Mouse (Mus musculus) myocyte (in vitro differentiated cells): ENCODE results near the gene Atp13a3.

Experiments
- MAX ChIP-seq: IDR thresholded peaks from one replicate; pipeline ENCODE4 v1.6.1; 2011; ENCODE audit warnings: low read depth, mild to moderate bottlenecking, control low read depth
- MYOG ChIP-seq, 3 experiments: IDR thresholded peaks; one replicate each; pipeline ENCODE4 v1.6.1; 2011; ENCODE audit warnings: control low read depth in 2 of 3, low read depth in 2 of 3, mild to moderate bottlenecking in 2 of 3; ENCODE audit not compliant: insufficient read length in 2 of 3, control insufficient read depth in 1 of 3, insufficient read depth in 1 of 3
- POLR2A ChIP-seq: IDR thresholded peaks from one replicate; pipeline ENCODE4 v1.6.1; 2011; ENCODE audit warnings: low read depth, mild to moderate bottlenecking, control low read depth, moderate library complexity; ENCODE audit not compliant: insufficient read length
- USF1 ChIP-seq: IDR thresholded peaks from one replicate; pipeline ENCODE4 v1.6.1; 2011; ENCODE audit warnings: low read depth, mild to moderate bottlenecking, control low read depth, moderate library complexity

DNA sequence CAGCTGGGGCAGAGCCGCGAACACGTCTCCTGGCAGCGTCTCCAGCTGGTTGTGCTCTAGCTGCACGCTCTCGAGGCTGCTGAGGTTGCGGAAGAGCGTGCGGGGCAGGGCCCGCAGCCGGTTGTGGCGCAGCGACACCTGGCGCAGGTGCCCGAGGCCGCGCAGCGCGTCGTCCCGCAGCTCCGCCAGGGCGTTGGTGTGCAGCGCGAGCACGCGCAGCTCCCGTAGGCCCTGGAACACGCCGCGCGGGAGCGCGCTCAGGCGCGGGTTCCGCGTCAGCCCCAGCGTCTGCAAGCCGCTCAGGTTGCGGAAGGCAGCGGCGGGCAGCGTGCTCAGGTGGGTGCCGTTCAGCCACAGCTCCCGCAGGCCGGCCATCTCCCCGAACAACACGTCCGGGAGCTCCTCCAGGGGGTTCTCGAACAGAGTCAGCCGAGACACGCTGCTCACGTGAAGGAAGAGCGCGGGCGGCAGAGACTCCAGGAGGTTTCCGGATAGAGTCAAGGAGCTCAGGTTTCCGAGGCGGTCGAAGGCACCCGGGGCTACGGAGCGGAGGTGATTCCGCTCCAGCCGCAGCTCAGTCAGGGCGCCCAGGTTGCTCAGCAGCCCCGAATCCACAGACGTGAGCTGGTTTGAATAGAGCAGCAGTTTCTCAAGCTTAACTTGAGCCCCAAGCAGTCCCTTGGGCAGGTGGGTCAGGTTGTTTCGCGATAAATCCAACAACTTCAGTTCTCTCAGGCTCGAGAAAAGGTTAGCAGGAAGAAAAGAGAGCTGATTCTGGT, 97.0 kb downstream of the Atp13a3 start:
- TF ChIP-seq POLR2A (peak; percentile 19), MAX (no peak), USF1 (no peak), MYOG (IDR thresholded peaks at IDR 0.05; ENCODE audit: control insufficient read depth in 1 of 3, insufficient read depth in 1 of 3, insufficient read length in 2 of 3, low read depth in 2 of 3) (no peak)
